Mouse (Mus musculus) right cerebral cortex, postnatal 36 days (tissue): ENCODE data around the gene Pgm2l1.

Experiments used
- DNase-seq, 2 experiments: peaks; one replicate each; pipeline ENCODE4 v3.0.0; 2022; ENCODE audit warnings: low spot score in 2 of 2, mixed read lengths in 1 of 2

The Pgm2l1 gene

DNA sequence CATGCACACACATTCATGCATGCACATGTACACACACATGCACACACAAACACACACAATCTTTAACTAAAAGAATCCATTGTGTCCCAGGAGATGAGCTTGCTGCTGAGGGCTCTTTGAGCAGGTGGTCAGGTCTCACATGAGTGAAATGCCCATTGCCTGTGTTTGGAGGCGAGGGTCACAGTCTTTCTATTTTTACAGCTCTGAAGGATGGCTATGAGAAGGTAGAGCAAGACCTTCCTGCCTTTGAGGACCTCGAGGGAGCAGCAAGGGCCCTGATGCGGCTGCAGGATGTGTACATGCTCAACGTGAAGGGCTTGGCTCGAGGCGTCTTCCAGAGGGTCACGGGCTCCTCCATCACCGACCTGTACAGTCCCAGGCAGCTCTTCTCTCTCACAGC lies 66.4 kb downstream of the Pgm2l1 start:
- no peak for DNase-seq

DNA sequence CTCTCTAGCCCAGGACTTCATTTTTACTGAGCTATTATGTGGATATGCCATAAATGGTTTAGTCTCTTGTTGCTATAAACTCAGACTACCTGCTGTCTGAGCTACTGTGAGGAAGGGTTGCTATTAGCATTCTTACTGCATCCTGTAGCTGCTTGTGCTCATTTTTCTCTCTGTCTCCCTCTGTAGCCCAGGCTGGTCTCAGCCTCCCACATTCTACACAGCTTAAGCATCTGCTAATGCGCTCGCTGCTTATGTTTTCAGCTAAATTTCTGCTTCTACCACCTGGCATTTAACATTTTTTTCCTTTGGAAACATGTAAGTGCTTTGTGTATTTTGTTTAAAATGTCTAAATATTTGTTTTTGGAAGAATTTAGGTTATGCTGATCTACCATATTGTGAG lies 68.6 kb downstream of the Pgm2l1 start:
- DNase-seq: no peak

DNA sequence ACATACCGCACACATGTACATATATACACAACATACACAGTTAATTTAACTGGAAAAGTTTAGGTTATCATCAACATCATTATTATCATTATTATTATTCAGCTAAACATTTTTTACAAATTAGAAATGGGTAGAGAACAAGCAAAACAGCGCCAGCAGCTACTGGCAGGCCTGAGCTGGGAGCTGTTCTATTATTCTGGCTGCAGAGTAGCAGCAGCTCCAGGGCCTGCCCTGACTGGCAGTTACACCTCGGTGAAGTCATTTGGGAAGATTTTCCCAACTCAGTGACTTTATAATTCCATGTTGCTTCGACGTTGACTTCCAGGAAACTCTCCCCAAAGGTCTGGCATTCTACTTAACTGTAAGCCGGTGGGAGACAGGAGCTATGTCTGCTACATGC lies 69.5 kb downstream of the Pgm2l1 start:
- no peak for DNase-seq

DNA sequence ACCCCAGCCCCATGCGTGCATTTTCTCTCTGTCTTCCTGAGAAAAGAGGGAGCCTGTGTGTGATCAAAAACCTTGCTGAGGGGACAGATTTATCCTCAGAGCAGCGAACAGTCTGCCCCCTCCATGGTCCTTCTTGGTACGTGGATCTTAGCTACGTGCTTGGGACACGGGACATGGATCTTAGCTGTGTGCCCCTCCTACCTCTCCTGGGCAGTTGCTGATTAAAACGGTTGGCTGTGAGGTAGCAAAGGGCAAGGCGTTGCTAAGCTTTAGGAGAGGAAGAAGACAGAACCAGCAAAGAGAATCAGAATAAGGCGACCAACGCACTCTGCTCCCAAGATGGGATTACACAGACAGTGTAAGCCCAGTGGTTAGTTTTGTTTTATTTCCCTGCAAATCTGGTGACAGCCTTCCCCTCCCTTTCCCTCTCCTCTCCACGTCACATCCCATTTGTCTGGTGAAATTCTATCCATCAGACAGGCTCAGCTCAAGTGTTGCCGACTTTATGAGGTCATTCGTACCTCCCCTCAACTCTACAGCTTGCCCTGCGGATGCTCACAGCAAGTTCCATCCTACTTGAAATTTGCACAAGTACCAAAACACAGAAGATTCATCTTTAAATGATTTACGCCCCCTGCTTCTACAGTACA lies 71.8 kb downstream of the Pgm2l1 start:
- no peak for DNase-seq

DNA sequence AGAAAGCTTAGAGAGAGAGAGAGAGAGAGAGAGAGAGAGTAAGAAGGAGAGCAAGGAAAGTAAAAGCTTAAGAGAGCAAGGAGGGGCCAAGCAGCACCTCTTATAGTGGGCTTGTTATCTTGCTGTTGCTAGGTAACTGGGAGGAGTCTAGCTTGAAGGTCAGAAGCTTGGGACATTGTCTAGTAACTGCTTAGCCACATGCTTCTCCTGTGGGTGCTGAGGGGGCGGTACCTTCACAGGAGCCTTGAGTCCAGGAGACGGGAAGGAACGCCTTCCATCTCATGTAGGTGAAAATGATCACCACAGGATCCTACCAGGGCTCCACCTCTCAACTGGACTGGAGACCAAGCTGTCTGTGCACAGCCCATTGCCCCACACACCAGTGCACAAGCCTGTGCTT lies 74.2 kb downstream of the Pgm2l1 start:
- DNase-seq: no peak

DNA sequence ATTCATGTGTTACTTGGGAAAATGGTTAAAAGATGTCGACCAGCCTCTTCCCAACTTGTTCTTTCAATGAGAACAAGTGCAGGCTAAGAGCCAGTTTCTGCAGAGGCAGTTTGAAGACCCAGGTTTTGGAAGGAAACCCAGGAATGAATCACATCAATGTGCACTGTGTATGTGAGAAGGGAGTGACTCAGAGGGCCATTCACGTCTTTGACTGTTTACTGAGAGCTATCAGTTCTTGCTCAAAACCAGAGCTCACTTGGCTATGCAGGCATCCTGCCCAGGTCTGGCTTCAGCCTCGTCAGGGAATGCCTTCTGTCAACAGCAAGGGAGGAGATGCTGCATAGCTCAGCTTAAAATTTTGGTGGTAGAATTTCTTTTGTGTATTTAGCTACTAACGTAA lies 75.1 kb downstream of the Pgm2l1 start:
- DNase-seq: peak; percentile 66 to 81

DNA sequence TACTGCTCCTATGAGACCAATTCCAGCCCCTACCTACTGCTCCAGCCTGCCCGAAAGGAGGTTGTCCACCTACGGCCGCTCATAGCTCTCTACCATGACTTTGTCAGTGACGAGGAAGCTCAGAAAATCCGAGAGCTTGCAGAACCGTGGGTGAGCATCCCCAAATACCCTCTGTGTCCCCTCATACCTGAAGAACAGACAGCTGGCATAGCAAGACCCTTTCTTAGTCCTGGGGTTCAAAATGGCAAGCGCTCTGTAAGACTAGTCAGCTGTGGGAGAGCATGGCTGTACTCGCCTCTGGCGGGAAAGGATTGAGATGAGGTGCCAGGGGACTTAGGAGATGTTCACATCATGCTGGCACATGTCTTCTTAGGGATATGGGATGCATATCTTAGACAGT lies 78.7 kb downstream of the Pgm2l1 start:
- no peak for DNase-seq

DNA sequence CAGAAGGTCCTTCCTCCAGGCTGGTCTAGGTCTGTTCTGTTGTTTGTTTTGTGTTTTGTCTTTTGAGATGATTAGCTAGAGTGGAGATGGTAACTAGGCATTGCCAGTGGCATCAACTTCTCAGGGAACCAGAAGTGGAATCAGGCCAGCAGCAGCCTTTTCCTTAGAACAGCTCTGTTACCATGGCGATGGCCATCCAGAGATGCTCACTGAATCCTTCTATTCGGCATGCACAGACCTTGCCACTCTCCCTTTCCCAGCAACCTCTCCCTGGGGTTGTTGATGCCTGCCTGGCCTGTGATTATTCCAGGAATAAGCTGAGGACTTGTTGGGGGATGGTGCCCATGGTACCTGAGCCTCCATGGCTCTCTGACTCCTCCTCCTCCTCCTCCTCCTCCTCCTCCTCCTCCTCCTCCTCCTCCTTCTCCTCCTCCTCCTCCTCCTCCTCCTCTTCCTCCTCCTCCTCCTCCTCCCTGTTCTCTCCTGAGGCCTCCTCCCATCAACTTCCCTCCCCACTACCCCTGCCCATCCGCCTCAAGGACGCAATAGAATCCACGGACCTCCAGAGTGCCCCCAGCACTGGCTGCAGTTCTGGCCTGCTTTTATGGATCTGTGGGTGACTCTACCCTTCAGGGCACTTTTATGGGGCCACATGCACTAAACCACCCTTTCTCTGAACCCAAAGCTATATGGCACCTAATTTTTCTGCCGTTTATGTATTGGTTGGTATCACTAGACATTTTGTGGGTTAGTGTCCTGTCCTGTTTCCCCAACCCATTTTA lies 80.9 kb downstream of the Pgm2l1 start:
- peak; percentile 51 to 63 for DNase-seq

DNA sequence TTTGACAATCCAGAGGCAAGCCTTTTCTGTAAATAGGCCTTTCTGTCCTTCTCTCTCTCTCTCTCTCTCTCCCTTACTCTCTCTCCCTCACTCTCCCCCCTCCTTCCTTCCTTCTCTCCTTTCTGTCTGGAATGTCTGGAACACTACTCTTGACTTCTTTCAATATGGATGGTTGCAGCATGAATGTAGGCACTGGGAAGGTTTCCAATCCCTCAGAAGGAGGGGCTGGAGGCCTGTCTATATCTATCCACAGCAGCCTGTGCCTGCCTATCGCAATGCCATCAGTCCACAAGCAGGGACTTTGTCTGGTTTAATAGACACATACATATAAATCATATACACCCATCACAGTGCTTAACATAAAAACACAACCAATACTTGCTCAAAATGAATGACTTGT lies 82.0 kb downstream of the Pgm2l1 start:
- DNase-seq: no peak

DNA sequence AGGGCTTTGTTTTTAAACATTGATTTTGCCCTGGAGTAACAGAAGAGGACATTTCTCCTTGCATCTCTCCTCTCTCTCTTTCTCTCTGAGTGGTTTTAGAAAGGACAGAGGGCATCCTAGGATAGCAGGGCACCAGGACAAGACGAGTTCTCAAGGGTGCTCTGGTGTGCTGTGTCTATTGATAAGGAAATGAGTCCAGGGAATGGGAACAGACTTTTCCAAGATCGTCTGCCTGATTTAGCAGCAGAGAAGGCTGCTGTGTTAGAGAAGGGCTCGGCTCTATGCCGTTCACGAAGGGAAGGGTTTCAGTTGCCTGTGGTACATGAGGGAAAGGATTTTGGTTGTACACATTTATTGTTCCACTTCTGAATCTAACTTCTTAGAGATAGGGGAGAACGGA lies 82.5 kb downstream of the Pgm2l1 start:
- DNase-seq: no peak

DNA sequence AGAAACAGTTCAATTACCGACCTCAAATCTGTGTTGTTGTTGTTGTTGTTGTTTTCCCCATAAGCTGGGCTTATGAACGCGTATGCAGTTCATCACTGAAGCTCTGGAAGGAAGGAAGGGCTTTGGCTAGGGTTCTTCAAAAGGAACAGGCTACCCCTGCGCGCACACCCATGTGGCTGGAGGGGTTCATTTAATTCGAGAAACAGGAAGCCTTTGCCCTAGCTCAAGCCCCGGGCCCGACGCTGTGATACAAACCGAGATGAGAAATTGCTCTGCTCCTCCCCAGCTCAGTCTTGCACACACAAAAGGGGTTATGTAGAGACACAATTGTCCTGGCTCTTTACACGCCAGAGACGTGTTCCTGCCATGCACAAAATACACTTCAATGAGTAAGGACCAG lies 83.1 kb downstream of the Pgm2l1 start:
- DNase-seq: no peak

DNA sequence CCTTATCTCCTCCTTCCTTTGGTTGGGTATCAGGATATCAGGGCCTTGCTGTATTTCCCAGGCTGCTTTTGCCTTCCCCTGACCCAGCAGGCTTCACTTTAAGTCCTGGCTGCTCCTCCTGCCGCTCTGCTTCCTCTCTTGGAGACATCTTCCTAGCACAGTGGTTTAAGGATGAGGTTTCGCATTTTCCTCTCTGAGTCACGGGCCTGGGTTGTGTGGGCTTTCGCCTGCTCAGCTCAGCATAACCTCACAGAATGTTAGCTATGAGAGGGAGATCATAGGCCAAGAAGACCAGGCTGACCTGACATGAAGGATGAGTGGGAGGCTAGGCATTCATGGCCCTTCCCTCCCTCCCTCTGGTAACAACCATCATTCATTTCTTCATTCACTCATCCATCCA lies 85.5 kb downstream of the Pgm2l1 start:
- DNase-seq: no peak

DNA sequence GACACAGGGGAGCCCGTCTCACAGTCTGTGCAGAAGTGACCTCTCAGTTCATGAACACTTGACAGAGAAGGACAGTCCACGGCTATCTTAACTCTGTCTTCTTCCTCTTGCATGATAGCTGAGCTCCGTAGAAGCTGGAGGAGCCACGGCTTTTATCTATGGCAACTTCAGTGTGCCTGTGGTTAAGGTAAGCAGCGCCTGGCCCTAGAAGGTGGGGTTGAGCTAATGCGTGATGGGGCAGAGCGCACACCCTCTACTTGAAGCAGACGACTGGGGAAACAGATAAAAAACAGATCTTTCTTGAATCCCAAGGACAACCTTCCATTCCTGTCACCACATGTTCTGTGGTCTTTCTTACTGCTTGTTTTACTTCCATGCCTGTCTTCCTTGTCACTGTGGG lies 89.7 kb downstream of the Pgm2l1 start:
- DNase-seq: no peak

DNA sequence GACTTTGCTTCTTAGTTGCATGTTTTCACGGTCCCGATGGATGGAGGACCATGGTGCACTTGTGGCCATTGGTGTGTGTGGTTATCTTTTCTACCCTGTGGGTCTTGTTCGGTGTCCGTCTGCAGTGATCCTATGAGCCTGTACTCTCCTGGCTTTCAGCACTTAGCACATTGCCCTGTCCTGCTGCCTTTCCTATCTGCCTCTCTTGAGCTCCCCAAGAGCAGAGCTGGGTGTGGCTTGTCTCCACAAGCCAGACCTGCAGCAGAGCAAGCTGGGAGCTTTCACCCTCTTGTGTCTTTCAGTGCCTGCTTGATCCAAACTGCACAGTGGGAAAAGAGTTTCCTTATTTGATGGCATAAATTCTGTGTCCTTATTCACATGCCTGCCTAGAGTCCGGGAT lies 90.3 kb downstream of the Pgm2l1 start:
- DNase-seq: no peak

DNA sequence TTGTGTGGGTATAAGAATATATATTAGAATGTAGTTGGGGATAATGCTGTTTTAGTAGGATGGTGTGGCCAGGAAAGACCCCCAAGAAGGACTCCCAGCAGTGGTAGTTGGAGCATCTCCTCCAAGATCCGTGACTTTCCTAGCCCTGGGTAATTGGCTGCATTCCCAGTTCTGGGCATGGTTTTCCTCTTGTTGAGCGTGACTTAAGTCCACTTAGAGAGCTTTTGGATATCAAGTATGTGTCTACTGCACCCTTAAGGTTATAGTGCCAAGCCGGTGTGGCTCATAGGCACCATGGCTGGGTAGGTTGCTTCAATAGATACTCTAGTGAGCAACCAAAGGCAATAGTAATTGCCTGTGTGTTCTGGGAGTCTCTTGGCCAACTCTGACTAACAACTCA lies 96.5 kb downstream of the Pgm2l1 start:
- no peak for DNase-seq

DNA sequence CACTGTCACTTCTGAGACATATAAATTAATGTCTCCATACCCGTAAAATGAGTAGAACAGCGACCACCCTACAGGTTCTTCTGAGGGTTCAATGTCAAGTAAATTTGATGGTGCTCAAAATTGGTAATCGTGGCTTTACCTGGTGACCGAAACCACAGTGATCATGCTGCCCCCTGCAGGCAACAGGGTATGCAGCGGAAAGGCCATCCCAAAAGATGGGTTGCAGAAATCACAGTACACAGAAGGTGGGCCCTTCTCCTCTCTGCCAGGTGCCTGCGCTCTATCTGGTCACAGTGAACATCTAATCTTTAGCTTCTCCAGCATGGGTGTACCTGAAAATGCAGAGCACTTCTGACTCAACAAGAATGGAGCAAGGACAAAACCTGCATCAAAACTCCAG lies 98.3 kb downstream of the Pgm2l1 start:
- peak in 1 of 2 experiments; percentile 41 for DNase-seq

DNA sequence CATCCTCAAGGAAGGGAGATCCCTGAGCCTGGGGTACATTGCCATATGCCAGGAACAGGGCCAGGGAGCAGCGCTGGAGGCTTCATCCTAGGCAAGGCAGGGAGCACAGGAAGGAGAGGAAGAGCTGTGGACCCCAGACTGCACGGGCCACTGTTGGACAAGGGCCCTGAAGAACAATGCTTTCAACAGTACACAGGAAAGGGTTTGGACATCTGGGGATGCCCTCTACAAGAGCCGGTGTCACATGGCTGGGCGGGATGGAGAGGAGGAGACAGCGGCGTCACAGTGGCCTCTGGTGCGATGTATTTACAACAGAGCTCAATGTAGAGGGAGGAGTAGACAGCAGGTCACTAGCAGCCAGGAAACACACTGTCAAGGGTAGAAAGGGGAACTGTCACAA lies 100.3 kb downstream of the Pgm2l1 start:
- no peak for DNase-seq
